Mouse (Mus musculus): ENCODE measurements around the gene Zmiz1. TPM values are rescaled to one million over a fixed set of nuclear protein-coding genes. Genes with fewer than 3 reads are reported as not detected.

Gene Zmiz1
- polyA plus RNA-seq, 1 experiment from 2014 or later: 21.2 TPM

DNA sequence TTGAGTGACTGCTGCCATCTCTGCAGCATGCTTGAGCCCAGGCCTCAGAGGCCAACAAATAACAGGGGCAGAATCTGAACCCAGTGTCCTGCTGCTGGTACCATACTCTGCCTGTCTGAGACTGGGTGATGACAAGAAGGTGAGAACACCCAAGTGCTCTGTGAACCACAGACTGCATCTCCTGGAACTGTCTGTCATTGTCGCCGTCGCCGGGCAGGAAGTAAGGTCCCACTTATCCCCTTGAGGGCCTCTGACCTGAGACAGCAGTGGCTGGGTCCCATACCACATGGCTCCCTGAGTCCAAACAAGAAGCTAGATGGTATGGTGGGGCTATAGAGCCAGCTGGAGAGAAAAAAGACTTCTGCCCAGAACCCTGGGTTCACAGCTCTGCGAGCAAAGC, 100.9 kb downstream of the Zmiz1 start:
- Histone ChIP-seq H3K36me3 (ENCODE audit: control insufficient read depth, insufficient read depth, low read length) (peaks cover 7% of the 10 kb centered on the region; the same call in 1 of the 2 replicates), H3K27me3 (replicated peaks; ENCODE audit: control insufficient read depth, insufficient read depth, low read length) (no peaks in the 10 kb centered on the region), H3K27ac (ENCODE audit: low read length) (no peak overlapping the region), H3K9me3 (ENCODE audit: control insufficient read depth, low read length) (no peaks in the 10 kb centered on the region), H3K9ac (ENCODE audit: low read depth, low read length) (no peak overlapping the region), H3K4me1 (ENCODE audit: control insufficient read depth, insufficient read depth, low read length) (peaks cover 47% of the 10 kb centered on the region), H3K4me2 (ENCODE audit: low read depth, low read length) (no peak overlapping the region), H3K4me3 (ENCODE audit: low read length) (no peak overlapping the region)
- no peak for ATAC-seq
- WGBS: 61% methylated on average over 5 of the region's 5 CpGs

DNA sequence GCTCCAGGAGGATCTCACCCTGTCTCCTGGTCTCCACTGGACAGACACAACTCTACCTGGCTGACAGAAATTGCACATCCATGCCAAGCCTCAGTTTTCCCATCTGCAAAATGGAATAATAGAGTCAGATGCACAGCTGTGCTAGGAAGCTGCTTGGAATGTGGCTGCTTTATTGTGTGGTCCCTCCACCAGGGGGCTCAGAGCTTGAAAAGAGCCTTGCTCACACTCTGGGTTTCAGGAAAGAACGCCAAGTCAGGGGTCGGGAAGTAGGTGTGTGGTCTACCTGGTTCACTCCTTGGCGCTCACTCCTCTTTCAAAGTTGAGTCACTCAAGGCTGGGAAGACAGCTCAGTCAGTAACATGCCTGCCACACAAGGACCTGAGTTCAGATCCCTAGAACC, 101.9 kb downstream of the Zmiz1 start:
- H3K4me1 ChIP-seq (ENCODE audit: control insufficient read depth, insufficient read depth, low read length): peaks cover 46% of the 10 kb centered on the region
- no peak overlapping the region for H3K27ac ChIP-seq (ENCODE audit: low read length)

DNA sequence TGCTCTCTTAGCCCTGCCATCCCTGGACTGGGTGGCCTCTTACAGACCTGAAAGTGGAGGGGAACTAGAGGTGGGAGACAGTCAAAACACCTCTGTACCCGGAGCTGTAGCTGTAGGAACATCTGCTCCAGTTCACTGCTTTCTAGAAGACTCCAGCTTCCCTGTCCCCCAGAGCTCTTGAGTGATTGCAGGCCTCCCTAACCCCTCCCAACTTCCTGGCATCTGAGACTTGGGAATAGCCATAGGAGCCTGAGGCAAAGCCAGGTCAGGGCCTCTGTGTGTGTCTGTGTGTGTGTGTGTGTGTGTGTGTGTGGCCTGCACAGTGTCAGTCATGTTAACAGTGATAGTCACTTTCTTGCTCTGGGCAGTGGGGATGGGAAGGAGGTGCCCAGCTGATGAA, 102.7 kb downstream of the Zmiz1 start:
- 22% methylated on average over 1 of the region's 1 CpGs for WGBS
- no peak for ATAC-seq
- no peaks in the 10 kb centered on the region for H3K27me3 ChIP-seq (replicated peaks; ENCODE audit: control insufficient read depth, insufficient read depth, low read length)

More for the DNA sequence above, 101.9 kb downstream of the Zmiz1 start:
- no peak overlapping the region for H3K9ac ChIP-seq (ENCODE audit: low read depth, low read length)
- no peaks in the 10 kb centered on the region for H3K9me3 ChIP-seq (ENCODE audit: control insufficient read depth, low read length)
- peaks cover 7% of the 10 kb centered on the region; the same call in 1 of the 2 replicates for H3K36me3 ChIP-seq (ENCODE audit: control insufficient read depth, insufficient read depth, low read length)
- 89% methylated on average over 3 of the region's 3 CpGs for WGBS
- H3K4me2 ChIP-seq (ENCODE audit: low read depth, low read length): no peak overlapping the region
- no peak overlapping the region for H3K4me3 ChIP-seq (ENCODE audit: low read length)
- ATAC-seq: no peak
- no peaks in the 10 kb centered on the region for H3K27me3 ChIP-seq (replicated peaks; ENCODE audit: control insufficient read depth, insufficient read depth, low read length)

DNA sequence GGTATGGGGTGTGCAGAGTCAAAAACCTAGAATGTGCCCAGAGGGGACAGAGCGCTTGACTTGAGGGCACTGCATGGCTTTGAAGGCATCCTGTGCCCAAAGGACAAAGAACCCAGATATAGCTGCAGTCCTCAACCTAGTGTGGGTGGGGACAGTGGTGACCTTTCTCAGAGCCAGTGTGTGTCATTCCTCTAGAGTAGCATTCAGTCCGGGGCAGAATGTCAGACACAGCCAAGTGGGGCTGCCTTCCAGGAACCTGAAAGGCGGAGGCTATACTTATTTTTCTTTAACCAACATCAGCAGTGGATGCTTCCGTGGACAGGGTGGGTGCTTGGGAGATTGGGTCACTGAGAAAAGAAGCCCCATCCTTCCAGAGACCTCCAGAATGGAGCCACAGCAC, 103.5 kb downstream of the Zmiz1 start:
- H3K9me3 ChIP-seq (ENCODE audit: control insufficient read depth, low read length): no peaks in the 10 kb centered on the region
- H3K4me2 ChIP-seq (ENCODE audit: low read depth, low read length): no peak overlapping the region
- no peak overlapping the region for H3K4me3 ChIP-seq (ENCODE audit: low read length)
- no peaks in the 10 kb centered on the region for H3K27me3 ChIP-seq (replicated peaks; ENCODE audit: control insufficient read depth, insufficient read depth, low read length)
- ATAC-seq: no peak
- H3K4me1 ChIP-seq (ENCODE audit: control insufficient read depth, insufficient read depth, low read length): peaks cover 36% of the 10 kb centered on the region
- 0 out of 2 replicates have a peak overlapping the region, but pooled peaks have one; percentile 9 for H3K27ac ChIP-seq (ENCODE audit: low read length)
- WGBS: 82% methylated on average over 4 of the region's 4 CpGs
- no peak overlapping the region for H3K9ac ChIP-seq (ENCODE audit: low read depth, low read length)
- H3K36me3 ChIP-seq (ENCODE audit: control insufficient read depth, insufficient read depth, low read length): peaks cover 7% of the 10 kb centered on the region; the same call in 1 of the 2 replicates

More for the DNA sequence above, 102.7 kb downstream of the Zmiz1 start:
- peaks cover 7% of the 10 kb centered on the region; the same call in 1 of the 2 replicates for H3K36me3 ChIP-seq (ENCODE audit: control insufficient read depth, insufficient read depth, low read length)
- H3K9ac ChIP-seq (ENCODE audit: low read depth, low read length): no peak overlapping the region
- peaks cover 42% of the 10 kb centered on the region for H3K4me1 ChIP-seq (ENCODE audit: control insufficient read depth, insufficient read depth, low read length)
- no peak overlapping the region for H3K27ac ChIP-seq (ENCODE audit: low read length)
- no peaks in the 10 kb centered on the region for H3K9me3 ChIP-seq (ENCODE audit: control insufficient read depth, low read length)
- no peak overlapping the region for H3K4me3 ChIP-seq (ENCODE audit: low read length)
- H3K4me2 ChIP-seq (ENCODE audit: low read depth, low read length): no peak overlapping the region

DNA sequence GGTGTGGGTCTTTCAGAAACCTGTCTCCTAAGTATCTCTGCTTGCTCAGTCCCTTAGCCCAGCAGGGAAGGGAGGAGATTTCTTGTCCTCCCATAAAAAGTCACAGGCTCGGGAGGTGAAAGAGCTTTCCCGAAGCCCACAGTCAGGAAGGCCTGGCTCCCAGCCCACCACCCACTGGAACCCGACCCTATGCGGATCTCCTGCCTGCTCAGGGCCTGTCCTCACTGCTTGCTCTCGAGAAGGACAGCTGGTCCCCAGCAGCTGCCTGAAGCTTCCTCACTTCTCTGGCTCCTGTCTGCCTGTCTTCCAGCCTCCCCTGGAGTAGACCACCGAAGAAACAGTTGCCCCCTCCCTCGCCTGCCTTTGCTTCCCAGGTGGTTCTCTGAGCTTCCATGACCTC, 103.9 kb downstream of the Zmiz1 start:
- Histone ChIP-seq H3K4me2 (ENCODE audit: low read depth, low read length) (no peak overlapping the region), H3K4me1 (ENCODE audit: control insufficient read depth, insufficient read depth, low read length) (peaks cover 33% of the 10 kb centered on the region)

DNA sequence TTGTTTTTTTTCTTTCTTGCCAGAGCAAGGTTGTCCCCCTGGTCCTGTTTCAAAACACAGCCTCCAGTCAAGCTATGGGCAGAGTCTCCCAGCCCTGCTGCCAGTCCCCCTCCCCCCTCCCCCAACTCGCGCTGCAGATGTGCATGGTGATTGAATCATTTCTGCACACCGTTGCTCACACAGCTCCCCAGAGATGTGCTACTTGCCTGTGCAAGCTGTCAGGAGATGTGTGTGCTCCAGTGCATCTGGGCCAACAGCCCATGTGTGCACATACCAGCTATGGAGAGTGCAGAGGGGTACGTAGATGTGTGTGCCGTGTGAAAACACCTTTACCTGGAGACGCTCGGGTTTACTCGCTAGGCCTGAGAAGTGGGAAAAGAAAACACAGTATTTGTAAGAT, 105.6 kb downstream of the Zmiz1 start:
- ATAC-seq: no peak
- H3K9me3 ChIP-seq (ENCODE audit: control insufficient read depth, low read length): no peaks in the 10 kb centered on the region
- peak overlapping the region; percentile 43 for H3K27ac ChIP-seq (ENCODE audit: low read length)
- no peak overlapping the region for H3K4me2 ChIP-seq (ENCODE audit: low read depth, low read length)
- H3K27me3 ChIP-seq (replicated peaks; ENCODE audit: control insufficient read depth, insufficient read depth, low read length): no peaks in the 10 kb centered on the region
- H3K4me3 ChIP-seq (ENCODE audit: low read length): no peak overlapping the region
- no peak overlapping the region for H3K9ac ChIP-seq (ENCODE audit: low read depth, low read length)
- 0 out of 2 replicates have a peak, but pooled peaks cover 5% of the 10 kb centered on the region for H3K36me3 ChIP-seq (ENCODE audit: control insufficient read depth, insufficient read depth, low read length)
- 63% methylated on average over 8 of the region's 8 CpGs for WGBS
- peaks cover 33% of the 10 kb centered on the region for H3K4me1 ChIP-seq (ENCODE audit: control insufficient read depth, insufficient read depth, low read length)

More for the DNA sequence above, 103.9 kb downstream of the Zmiz1 start:
- 54% methylated on average over 7 of the region's 7 CpGs for WGBS
- Histone ChIP-seq H3K36me3 (ENCODE audit: control insufficient read depth, insufficient read depth, low read length) (peaks cover 7% of the 10 kb centered on the region; the same call in 1 of the 2 replicates), H3K27ac (ENCODE audit: low read length) (no peak overlapping the region), H3K4me3 (ENCODE audit: low read length) (no peak overlapping the region), H3K9ac (ENCODE audit: low read depth, low read length) (no peak overlapping the region), H3K27me3 (replicated peaks; ENCODE audit: control insufficient read depth, insufficient read depth, low read length) (no peaks in the 10 kb centered on the region), H3K9me3 (ENCODE audit: control insufficient read depth, low read length) (no peaks in the 10 kb centered on the region)
- no peak for ATAC-seq

DNA sequence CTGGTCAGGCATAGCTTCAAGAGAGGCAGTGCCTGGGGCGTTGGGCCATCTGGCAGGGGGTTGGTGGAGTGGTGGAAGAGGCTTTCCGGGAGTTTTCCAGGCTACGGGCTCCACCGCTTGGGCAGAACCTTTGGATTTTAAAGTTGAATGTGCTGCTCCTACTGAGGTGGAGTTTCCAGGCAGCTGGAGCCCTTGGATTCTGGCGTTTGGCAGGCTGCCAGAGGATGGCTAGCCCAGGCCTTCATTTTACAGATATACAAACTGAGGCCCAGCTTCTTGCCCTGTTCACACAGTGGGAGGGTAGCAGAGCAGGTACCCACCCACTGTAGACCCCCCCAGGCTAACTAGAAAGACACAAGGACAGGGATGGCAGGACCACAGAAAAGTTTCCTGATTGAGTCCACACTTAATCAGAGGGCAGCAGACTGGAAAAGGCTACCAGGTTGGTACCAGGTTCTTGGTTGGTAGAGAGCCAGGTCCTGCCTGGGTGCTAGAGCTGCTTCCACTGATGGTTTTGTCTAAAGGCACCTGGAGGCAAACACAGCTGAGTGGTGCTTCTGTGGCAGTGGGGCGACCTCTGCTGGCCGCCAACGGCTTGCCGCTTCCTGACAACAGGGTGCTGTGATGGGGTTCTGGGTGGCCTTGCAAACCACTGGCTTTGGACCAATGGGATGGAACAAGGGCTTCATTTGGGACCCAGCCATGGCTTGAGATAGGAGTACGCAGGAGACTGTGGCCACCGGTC, 106.5 kb downstream of the Zmiz1 start:
- H3K27ac ChIP-seq (ENCODE audit: low read length): peak overlapping the region; percentile 43
- H3K4me1 ChIP-seq (ENCODE audit: control insufficient read depth, insufficient read depth, low read length): peaks cover 27% of the 10 kb centered on the region
- no peak overlapping the region for H3K9ac ChIP-seq (ENCODE audit: low read depth, low read length)
- no peak overlapping the region for H3K4me2 ChIP-seq (ENCODE audit: low read depth, low read length)
- no peak overlapping the region for H3K4me3 ChIP-seq (ENCODE audit: low read length)
- no peaks in the 10 kb centered on the region for H3K9me3 ChIP-seq (ENCODE audit: control insufficient read depth, low read length)
- 0 out of 2 replicates have a peak, but pooled peaks cover 5% of the 10 kb centered on the region for H3K36me3 ChIP-seq (ENCODE audit: control insufficient read depth, insufficient read depth, low read length)
- no peaks in the 10 kb centered on the region for H3K27me3 ChIP-seq (replicated peaks; ENCODE audit: control insufficient read depth, insufficient read depth, low read length)
- ATAC-seq: peak; percentile 77
- WGBS: 20% methylated on average over 11 of the region's 11 CpGs

DNA sequence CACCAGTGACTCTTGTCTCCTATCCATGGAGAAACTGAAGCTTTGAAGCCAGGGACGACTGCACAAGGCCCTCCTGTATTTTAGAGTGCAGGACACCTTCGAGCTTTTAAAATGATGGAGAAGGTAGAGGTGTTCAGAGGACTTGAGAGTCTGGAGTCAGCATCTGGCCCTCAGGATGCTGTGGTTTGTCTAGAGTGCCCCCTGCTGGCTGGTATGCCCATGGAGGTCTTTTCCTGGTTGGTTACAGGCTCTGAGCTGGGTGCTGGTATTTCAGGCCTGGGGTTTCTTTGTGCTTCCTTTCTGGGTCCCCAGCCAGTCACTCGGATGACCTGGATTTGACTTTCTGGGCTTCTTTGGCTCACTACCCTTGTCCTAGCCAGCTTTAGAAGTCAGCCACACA, 108.3 kb downstream of the Zmiz1 start:
- Histone ChIP-seq H3K27ac (ENCODE audit: low read length) (no peak overlapping the region), H3K9ac (ENCODE audit: low read depth, low read length) (no peak overlapping the region), H3K9me3 (ENCODE audit: control insufficient read depth, low read length) (no peaks in the 10 kb centered on the region), H3K4me1 (ENCODE audit: control insufficient read depth, insufficient read depth, low read length) (peaks cover 15% of the 10 kb centered on the region), H3K4me3 (ENCODE audit: low read length) (no peak overlapping the region), H3K27me3 (replicated peaks; ENCODE audit: control insufficient read depth, insufficient read depth, low read length) (no peaks in the 10 kb centered on the region), H3K4me2 (ENCODE audit: low read depth, low read length) (no peak overlapping the region), H3K36me3 (ENCODE audit: control insufficient read depth, insufficient read depth, low read length) (0 out of 2 replicates have a peak, but pooled peaks cover 6% of the 10 kb centered on the region)
- WGBS: 63% methylated on average over 3 of the region's 3 CpGs
- no peak for ATAC-seq

DNA sequence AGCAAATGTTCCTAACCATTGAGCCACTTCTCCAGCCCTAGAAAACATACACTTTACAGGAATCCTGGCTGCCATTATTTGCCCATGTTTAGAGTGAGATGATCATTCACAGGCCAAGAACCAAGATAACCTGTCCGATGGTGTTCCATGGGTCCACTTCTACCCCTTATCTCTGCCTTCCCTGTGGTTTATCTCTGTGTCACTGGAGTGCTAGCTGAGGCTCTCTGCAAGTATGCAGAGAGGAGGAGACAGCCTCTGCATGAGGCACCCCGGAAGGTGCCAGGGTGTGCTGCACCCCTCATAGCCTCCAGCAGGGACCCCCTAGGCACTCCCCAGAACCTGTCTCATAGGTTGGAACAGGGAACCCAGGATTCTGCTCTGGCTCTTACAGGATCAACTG, 108.9 kb downstream of the Zmiz1 start:
- Histone ChIP-seq H3K27me3 (replicated peaks; ENCODE audit: control insufficient read depth, insufficient read depth, low read length) (no peaks in the 10 kb centered on the region), H3K27ac (ENCODE audit: low read length) (no peak overlapping the region), H3K36me3 (ENCODE audit: control insufficient read depth, insufficient read depth, low read length) (peaks cover 12% of the 10 kb centered on the region; the same call in 1 of the 2 replicates), H3K4me3 (ENCODE audit: low read length) (no peak overlapping the region), H3K4me1 (ENCODE audit: control insufficient read depth, insufficient read depth, low read length) (peaks cover 15% of the 10 kb centered on the region), H3K4me2 (ENCODE audit: low read depth, low read length) (no peak overlapping the region), H3K9me3 (ENCODE audit: control insufficient read depth, low read length) (no peaks in the 10 kb centered on the region), H3K9ac (ENCODE audit: low read depth, low read length) (no peak overlapping the region)
- WGBS: 68% methylated on average over 2 of the region's 2 CpGs
- ATAC-seq: no peak
